Mouse (Mus musculus) midbrain, embryonic 10.5 days (tissue): ENCODE results near the gene Fbxl18. TPM values are rescaled to one million over a fixed set of nuclear protein-coding genes. Genes with fewer than 3 reads are reported as not detected.
"Not testable (repeated sequence)": the region's sequence is repeated elsewhere in the genome, so short reads cannot be mapped to it uniquely, and the experiment has no call there.

Source experiments
- DNase-seq: peaks from one replicate; pipeline ENCODE4 v3.0.0-alpha.2; 2017; ENCODE audit warnings: low spot score
- H3K27ac ChIP-seq: fragments of 300-500 bp; sonication (generic); replicated peaks from 2 replicates; pipeline ENCODE4 v1.5.1; 2016; ENCODE audit warnings: mild to moderate bottlenecking
- H3K27me3 ChIP-seq: fragments of 300-500 bp; sonication (generic); 2 replicates; pipeline ENCODE4 v1.6.1; 2016; ENCODE audit warnings: low read depth, mild to moderate bottlenecking; ENCODE audit not compliant: poor library complexity, severe bottlenecking
- H3K36me3 ChIP-seq: fragments of 300-500 bp; sonication (generic); 2 replicates; pipeline ENCODE4 v1.6.1; 2016; ENCODE audit warnings: mild to moderate bottlenecking, moderate library complexity
- H3K4me1 ChIP-seq: fragments of 300-500 bp; sonication (generic); 2 replicates; pipeline ENCODE4 v1.6.1; 2016
- H3K4me3 ChIP-seq: fragments of 300-500 bp; sonication (generic); 2 replicates; pipeline ENCODE4 v1.5.1; 2016; ENCODE audit warnings: mild to moderate bottlenecking, moderate library complexity
- H3K9me3 ChIP-seq: fragments of 300-500 bp; sonication (generic); replicated peaks from 2 replicates; pipeline ENCODE4 v1.6.1; 2016; ENCODE audit warnings: mild to moderate bottlenecking
- WGBS: fragments of 180-500 bp; shearing (Covaris S2); methylation state at CpG from one replicate; pipeline ENCODE4 v1.1.7; 2016; 5-methylcytosine and 5-hydroxymethylcytosine counted together
- polyA plus RNA-seq: library from polyadenylated mRNA; unstranded; fragments of >200 nt; fragmentation: Nextera tagmentation; extraction: Ambion mirVana; gene quantifications from 2 replicates; pipeline ENCODE4 v1.2.1, GENCODE M21; 2016

The Fbxl18 gene
- polyA plus RNA-seq, 1 experiment from 2014 or later, result 23.4 TPM

DNA sequence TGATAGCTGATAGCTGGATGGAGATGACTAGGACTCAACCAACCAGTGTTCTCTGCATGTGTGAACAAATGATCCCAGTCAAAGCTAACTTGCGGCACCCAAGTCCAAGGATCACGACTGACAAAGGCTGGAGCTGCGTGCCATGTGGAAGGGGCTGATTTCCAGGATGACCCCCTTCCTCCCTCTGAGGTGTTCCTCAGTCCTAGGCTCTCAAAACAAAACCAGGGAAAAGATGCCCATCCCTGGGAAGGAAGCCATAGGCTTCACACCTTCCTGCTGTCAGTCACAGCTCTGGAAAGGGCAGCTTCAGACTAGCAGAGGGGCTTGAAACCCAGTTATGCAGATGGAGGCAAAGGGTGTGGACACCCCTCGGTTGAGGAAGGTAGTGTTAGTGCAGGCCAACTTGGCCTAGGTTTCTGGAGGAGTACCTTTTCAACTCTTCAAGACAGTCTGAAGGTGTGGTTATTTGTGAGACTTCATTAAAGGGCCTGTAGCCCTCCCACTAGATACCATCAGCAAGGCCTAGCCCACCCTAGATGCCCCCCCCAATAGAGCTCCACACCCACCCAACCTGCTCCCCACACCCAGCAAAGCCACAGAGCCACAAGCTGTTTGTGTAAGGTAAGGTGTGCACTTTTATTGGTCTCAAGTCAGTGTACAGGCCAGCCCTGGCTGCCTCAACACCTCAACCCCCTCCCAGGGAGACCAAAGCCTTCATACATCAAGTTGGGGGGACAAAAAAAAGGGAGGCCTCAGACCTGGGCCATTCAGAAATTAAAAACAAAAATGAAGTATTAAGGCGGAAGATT lies 7.5 kb upstream of the Fbxl18 start:
- H3K36me3 ChIP-seq, result peaks cover 78% of the 10 kb centered on the region
- peaks cover 25% of the 10 kb centered on the region for H3K4me1 ChIP-seq
- peaks cover 8% of the 10 kb centered on the region; the same call in 1 of the 2 replicates for H3K27me3 ChIP-seq
- no peak for DNase-seq
- H3K4me3 ChIP-seq, result peak overlapping the region; percentile 14; the same call in 1 of the 2 replicates
- WGBS, result 59% methylated on average over 5 of the region's 5 CpGs
- H3K27ac ChIP-seq, result no peak overlapping the region
- no peaks in the 10 kb centered on the region for H3K9me3 ChIP-seq

DNA sequence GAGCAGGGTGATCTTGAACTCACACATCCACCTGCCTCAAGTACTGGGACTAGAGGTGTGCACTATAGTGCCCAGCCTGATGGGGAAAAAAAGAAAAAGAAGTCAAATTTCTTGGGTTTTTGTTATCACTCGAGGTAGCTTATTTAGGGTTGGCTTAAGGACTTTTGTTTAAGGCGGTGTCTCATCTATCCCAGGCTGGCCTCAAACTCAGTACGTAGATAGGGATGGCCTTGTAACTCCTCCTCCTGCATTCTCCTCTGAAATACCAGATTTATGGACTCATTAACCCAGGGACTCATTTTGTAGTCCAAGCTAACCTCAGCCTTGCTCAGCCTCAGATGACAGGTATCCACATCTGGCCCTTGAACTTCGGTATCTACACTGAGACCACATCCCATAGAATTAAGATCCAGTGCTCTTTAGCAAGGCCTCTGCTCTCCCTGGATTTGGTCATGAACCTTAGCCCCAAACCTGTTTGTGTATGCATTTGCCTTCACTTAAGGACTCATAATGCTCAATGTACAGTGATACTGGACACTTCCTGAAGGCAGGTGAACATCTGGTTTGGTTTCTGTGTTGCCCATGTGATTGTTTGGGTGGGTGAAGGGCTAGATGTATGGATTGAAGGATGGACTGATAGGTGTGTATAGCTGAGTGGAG lies 6.8 kb upstream of the Fbxl18 start:
- DNase-seq, result no peak
- H3K4me1 ChIP-seq, result peaks cover 18% of the 10 kb centered on the region
- H3K36me3 ChIP-seq, result peaks cover 82% of the 10 kb centered on the region
- 79% methylated on average over 4 of the region's 4 CpGs for WGBS
- H3K27ac ChIP-seq, result no peak overlapping the region
- peaks cover 8% of the 10 kb centered on the region; the same call in 1 of the 2 replicates for H3K27me3 ChIP-seq
- H3K9me3 ChIP-seq, result no peaks in the 10 kb centered on the region
- H3K4me3 ChIP-seq, result 0 out of 2 replicates have a peak overlapping the region, but pooled peaks have one; percentile 14

DNA sequence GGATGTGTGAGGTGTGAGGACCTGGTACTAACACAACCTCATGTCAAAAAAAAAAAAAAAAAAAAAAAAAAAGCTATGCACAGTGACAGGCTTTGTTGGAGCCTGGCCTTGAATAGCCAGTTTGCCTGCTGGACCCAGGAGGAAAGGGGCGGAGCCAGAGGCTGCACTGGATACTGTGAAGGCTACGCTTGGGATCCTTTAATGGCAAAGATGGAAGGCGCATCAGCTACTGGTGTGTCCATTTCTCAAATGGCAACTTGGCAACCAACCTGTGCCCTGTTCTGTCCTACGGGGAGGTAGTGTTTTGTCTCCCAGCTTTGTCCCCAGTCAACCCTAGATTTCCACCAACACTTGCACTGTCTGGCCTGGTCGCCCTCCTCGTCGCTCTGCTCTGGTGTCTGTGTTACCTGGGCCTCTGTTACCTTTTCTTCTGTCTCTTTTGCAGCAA lies 6.2 kb upstream of the Fbxl18 start:
- WGBS, result 89% methylated on average over 7 of the region's 7 CpGs
- peaks cover 82% of the 10 kb centered on the region for H3K36me3 ChIP-seq

DNA sequence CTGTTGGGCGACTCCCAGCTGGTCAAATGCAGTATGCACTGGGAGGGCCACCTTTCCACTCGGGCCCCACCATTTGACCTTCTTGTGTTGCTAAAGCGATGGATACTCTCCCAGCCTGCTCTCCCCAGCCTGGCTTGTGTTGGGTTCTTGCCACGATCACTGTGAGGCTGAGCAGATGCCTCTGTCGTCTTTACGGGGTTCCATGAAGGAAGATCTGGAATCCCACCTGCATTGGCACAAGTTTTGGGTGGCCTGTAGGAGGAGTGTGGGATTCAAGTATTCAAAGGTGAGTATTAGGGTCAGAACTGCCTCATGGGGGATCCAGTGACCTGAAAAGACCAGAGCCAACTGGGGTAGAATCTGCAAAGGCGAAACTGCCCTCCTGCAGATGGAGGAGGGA lies 5.4 kb upstream of the Fbxl18 start:
- H3K36me3 ChIP-seq, result peaks cover 80% of the 10 kb centered on the region

More for the DNA sequence above, 6.2 kb upstream of the Fbxl18 start:
- Histone ChIP-seq H3K27ac (no peak overlapping the region), H3K4me3 (no peak overlapping the region), H3K4me1 (peaks cover 16% of the 10 kb centered on the region), H3K9me3 (no peaks in the 10 kb centered on the region), H3K27me3 (peaks cover 8% of the 10 kb centered on the region; the same call in 1 of the 2 replicates)
- DNase-seq, result no peak

DNA sequence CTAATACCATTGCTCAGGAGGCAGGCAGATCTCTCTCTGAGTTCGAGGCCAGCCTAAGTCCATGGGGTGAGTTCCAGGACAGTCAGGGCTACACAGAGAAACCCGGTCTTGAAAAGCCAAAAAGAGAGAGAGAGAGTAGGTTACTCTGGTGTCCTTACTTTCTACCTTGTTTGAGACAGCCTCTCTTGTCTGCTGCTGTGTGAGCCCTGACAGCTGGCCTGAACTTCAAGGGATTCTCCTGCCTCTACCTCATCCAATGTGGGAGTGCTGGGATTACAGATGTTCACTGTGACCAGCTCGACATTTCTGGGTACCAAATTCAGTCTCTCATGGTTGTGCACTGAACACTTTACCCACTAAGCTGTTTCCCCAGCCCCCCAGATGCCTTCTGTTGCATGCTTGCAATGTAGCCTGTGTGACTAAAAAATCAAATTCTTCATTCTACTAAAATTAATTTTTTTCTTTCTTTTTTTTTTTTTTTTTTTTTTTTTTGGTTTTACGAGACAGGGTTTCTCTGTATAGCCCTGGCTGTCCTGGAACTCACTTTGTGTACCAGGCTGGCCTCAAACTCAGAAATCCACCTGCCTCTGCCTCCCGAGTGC lies 4.8 kb upstream of the Fbxl18 start:
- H3K4me1 ChIP-seq, result peaks cover 25% of the 10 kb centered on the region
- H3K36me3 ChIP-seq, result peaks cover 74% of the 10 kb centered on the region
- DNase-seq, result no peak
- no peaks in the 10 kb centered on the region for H3K9me3 ChIP-seq
- no peak overlapping the region for H3K4me3 ChIP-seq
- H3K27ac ChIP-seq, result no peak overlapping the region
- WGBS, result 85% methylated on average over 5 of the region's 5 CpGs
- no peaks in the 10 kb centered on the region for H3K27me3 ChIP-seq

More for the DNA sequence above, 5.4 kb upstream of the Fbxl18 start:
- no peak overlapping the region for H3K4me3 ChIP-seq
- H3K9me3 ChIP-seq, result no peaks in the 10 kb centered on the region
- no peak overlapping the region for H3K27ac ChIP-seq
- H3K27me3 ChIP-seq, result peaks cover 3% of the 10 kb centered on the region; the same call in 1 of the 2 replicates
- WGBS, result 90% methylated on average over 7 of the region's 7 CpGs
- no peak for DNase-seq
- H3K4me1 ChIP-seq, result peaks cover 22% of the 10 kb centered on the region

DNA sequence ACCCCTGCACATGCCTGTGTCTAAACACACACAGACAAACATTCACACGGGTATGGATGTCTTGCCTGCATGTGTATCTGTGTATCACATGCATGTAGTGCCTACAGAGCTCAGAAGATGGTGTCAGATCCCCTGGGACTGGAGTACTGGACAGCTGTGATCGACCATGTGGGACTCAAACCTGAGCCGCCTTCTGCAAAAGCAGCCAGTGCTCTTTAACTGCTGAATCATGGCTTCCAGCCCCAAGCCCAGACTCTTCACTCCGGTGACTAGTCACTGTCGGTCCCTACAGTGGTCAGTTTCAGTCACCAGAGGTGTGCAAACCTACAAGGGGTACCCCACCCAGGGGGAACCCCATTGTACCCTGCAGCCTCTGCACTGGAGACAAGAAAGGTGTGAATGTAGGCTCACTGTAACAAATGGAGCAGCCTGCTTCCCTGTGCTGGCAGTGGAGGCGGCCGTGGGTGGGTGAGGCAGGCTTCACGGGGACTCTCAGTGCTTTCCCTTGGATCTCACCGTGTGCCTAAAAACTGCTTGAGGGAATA lies 3.9 kb upstream of the Fbxl18 start:
- H3K9me3 ChIP-seq, result no peaks in the 10 kb centered on the region
- no peak for DNase-seq
- no peak overlapping the region for H3K4me3 ChIP-seq
- H3K36me3 ChIP-seq, result peaks cover 65% of the 10 kb centered on the region
- no peak overlapping the region for H3K27ac ChIP-seq
- no peaks in the 10 kb centered on the region for H3K27me3 ChIP-seq
- WGBS, result 86% methylated on average over 9 of the region's 9 CpGs
- H3K4me1 ChIP-seq, result peaks cover 25% of the 10 kb centered on the region

DNA sequence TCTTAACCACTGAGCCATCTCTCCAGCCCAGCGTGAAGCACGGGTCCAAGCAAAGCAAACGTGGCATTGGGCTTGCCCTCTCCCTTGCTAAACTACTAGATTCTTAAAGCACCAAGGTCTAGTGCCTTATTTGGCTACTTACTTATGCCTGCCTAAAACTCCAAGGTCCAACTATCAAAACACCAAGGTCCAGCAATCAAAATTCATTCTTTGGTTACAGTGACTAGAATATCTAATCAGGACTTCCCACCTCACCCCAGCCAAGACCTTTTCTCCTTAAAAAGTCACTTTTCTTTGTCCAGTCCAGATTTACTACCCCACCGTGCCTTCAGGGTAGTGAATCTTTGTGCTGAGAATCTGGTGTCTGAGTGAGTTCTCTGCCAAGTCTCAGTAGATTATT lies 3.1 kb upstream of the Fbxl18 start:
- no peak for DNase-seq
- no peaks in the 10 kb centered on the region for H3K9me3 ChIP-seq
- H3K4me1 ChIP-seq, result peaks cover 28% of the 10 kb centered on the region
- no peaks in the 10 kb centered on the region for H3K27me3 ChIP-seq
- H3K36me3 ChIP-seq, result peaks cover 58% of the 10 kb centered on the region
- WGBS, result 90% methylated on average over 4 of the region's 4 CpGs
- no peak overlapping the region for H3K27ac ChIP-seq
- no peak overlapping the region for H3K4me3 ChIP-seq

DNA sequence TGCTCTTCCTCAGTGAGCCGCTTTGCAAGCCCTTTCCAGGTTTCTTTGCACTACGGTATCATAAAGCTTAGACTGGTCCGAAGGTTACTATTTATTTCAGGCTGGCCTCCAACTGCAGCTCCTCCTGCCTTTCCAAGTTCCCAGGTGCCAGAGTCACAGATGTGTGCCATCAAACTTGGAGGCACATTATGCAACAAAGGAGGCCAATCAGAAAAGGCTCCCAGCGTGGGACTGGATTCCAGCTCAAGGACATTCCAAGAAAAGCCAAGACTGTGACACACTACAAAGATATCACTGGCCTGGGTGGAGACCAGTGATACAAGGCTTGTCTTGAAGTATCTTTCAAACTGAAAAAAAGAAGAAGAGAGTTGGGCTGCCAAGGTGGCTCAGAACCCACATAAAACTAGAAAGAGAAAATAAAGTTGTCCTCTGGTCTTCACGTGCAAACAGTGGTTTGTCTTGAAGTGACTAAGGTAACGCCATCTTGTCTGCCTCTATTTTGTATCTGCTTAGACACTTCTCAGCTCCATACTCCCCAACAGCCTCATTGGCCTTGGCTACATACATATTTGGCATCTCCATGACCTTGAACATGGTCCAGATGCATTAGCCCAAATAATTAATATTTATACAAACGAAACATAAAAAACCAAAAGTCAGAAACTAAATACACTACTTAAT lies 2.5 kb upstream of the Fbxl18 start:
- H3K9me3 ChIP-seq, result no peaks in the 10 kb centered on the region
- peaks cover 29% of the 10 kb centered on the region for H3K4me1 ChIP-seq
- H3K36me3 ChIP-seq, result peaks cover 52% of the 10 kb centered on the region
- H3K27ac ChIP-seq, result no peak overlapping the region
- no peaks in the 10 kb centered on the region for H3K27me3 ChIP-seq
- no peak overlapping the region for H3K4me3 ChIP-seq
- WGBS, result 92% methylated on average over 7 of the region's 7 CpGs
- no peak for DNase-seq

DNA sequence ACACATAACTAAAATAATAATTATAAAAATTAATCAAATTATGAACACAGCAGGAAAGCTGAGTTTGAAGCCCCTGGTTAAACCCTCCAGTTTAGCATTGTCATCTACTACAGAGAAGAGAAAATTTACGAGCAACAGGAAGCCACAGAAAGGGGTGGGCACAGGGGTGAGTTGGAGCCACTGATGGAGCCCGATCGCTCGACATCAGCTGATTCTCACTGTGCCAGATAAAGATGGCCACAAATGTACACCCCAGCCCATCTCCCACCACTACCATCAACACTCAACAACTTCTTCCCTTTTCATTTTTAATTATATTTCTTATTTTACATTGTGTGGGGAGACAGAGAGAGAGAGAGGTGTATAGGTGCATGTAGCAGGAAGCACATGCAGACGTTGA lies 1.5 kb upstream of the Fbxl18 start:
- WGBS, result 93% methylated on average over 5 of the region's 5 CpGs
- Histone ChIP-seq H3K27me3 (no peaks in the 10 kb centered on the region), H3K4me1 (peaks cover 29% of the 10 kb centered on the region), H3K4me3 (no peak overlapping the region), H3K9me3 (no peaks in the 10 kb centered on the region), H3K36me3 (peaks cover 42% of the 10 kb centered on the region), H3K27ac (no peak overlapping the region)
- DNase-seq, result no peak

DNA sequence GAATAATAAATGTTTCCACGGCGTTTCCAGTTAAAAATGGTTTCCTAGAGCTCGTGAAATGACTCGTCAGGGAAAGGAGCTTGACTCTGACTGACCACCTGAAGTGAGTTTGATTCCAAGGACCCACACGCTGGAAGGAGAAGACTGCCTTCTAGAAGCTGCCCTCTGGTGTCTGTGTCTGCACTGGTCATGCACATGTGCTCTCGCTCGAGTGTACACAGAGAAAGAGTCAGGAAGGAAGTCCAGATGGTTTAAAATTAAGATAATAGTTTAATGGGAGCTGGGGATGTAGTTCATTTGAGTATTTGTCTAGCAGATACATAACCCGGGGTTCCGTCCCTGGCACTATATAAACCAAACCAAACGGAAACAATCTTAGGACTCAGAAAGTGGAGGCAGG lies 971 bp upstream of the Fbxl18 start:
- no peak for DNase-seq
- peaks cover 29% of the 10 kb centered on the region for H3K4me1 ChIP-seq
- WGBS, result 88% methylated on average over 10 of the region's 10 CpGs
- H3K36me3 ChIP-seq, result peaks cover 37% of the 10 kb centered on the region
- H3K27ac ChIP-seq, result no peak overlapping the region
- peak overlapping the region; percentile 86; the same call in 1 of the 2 replicates for H3K4me3 ChIP-seq
- no peaks in the 10 kb centered on the region for H3K9me3 ChIP-seq
- no peaks in the 10 kb centered on the region for H3K27me3 ChIP-seq

DNA sequence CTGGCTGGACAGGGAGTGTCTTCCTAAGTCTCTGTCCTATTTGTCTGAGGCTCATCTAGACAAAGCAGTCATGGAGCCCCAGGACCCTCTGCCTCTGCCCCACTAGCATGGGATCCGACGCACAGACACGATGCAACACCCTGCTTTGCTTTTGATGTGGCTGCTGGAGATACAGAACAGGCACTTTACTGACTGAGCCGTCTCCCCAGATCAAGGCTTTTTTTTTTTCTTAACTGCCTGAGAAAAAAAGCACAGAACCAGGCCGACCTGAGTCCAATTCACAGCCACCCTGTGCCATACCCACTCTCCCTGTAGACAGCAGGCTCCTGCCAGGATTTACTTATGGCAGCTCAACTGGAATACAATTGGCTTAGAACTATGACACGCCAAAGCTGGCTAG lies 3.8 kb downstream of the Fbxl18 start:
- DNase-seq, result no peak
- no peaks in the 10 kb centered on the region for H3K9me3 ChIP-seq
- H3K27me3 ChIP-seq, result no peaks in the 10 kb centered on the region
- no peak overlapping the region for H3K27ac ChIP-seq
- peaks cover 23% of the 10 kb centered on the region for H3K36me3 ChIP-seq
- 87% methylated on average over 6 of the region's 6 CpGs for WGBS
- H3K4me3 ChIP-seq, result no peak overlapping the region
- peaks cover 29% of the 10 kb centered on the region for H3K4me1 ChIP-seq

DNA sequence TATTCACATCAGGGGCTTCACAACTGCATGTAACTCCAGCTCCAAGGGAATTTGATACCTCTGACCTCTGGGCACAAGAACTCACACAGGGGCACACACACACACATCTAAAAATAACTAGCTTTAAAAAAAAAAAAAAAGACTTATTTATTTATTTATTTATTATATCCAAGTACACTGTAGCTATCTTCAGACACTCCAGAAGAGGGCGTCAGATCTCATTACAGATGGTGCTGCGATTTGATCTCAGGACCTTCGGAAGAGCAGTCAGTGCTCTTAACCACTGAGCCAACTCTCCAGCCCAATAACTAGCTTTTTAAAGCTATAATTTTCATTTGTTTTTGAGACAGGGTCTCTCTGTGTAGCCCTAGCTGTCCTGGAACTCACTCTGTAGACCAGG lies 7.7 kb downstream of the Fbxl18 start:
- H3K27ac ChIP-seq, H3K4me1 ChIP-seq, H3K9me3 ChIP-seq, H3K27me3 ChIP-seq, DNase-seq, H3K4me3 ChIP-seq: not testable (repeated sequence)
- WGBS, result 91% methylated on average over 3 of the region's 3 CpGs
- H3K36me3 ChIP-seq, result peaks cover 62% of the 10 kb centered on the region
